Mouse (Mus musculus) embryonic facial prominence, embryonic 13.5 days (tissue): ENCODE measurements around the gene Gm4070. TPM values are rescaled to one million over a fixed set of nuclear protein-coding genes. Genes with fewer than 3 reads are reported as not detected.
"Not testable (repeated sequence)": the region's sequence is repeated elsewhere in the genome, so short reads cannot be mapped to it uniquely, and the experiment has no call there.

ENCODE experiments used
- ATAC-seq: fragments of 200-750 bp; cut with Nextera tagmentation; 2 replicates; pipeline ENCODE4 v1.8.0; 2017; ENCODE audit warnings: low read depth; ENCODE audit not compliant: insufficient number of reproducible peaks, insufficient read depth, low FRiP score, low TSS enrichment
- H3K27ac ChIP-seq: fragments of 300-500 bp; sonication (generic); 2 replicates; pipeline ENCODE4 v1.5.1; 2015; ENCODE audit warnings: moderate library complexity, mild to moderate bottlenecking, inconsistent platforms
- H3K27me3 ChIP-seq: fragments of 300-500 bp; sonication (generic); 2 replicates; pipeline ENCODE4 v1.6.1; 2015; ENCODE audit warnings: mild to moderate bottlenecking, inconsistent platforms
- H3K36me3 ChIP-seq: fragments of 300-500 bp; sonication (generic); 2 replicates; pipeline ENCODE4 v1.6.1; 2015; ENCODE audit warnings: mild to moderate bottlenecking, inconsistent platforms
- H3K4me1 ChIP-seq: fragments of 300-500 bp; sonication (generic); 2 replicates; pipeline ENCODE4 v1.6.1; 2015; ENCODE audit warnings: inconsistent platforms
- H3K4me2 ChIP-seq: fragments of 300-500 bp; sonication (generic); 2 replicates; pipeline ENCODE4 v1.6.1; 2015; ENCODE audit warnings: moderate library complexity, mild to moderate bottlenecking, inconsistent platforms
- H3K4me3 ChIP-seq: fragments of 300-500 bp; sonication (generic); 2 replicates; pipeline ENCODE4 v1.5.1; 2015; ENCODE audit warnings: mild to moderate bottlenecking, inconsistent platforms
- H3K9ac ChIP-seq: fragments of 300-500 bp; sonication (generic); 2 replicates; pipeline ENCODE4 v1.6.1; 2015; ENCODE audit warnings: mild to moderate bottlenecking, inconsistent platforms
- H3K9me3 ChIP-seq: fragments of 300-500 bp; sonication (generic); 2 replicates; pipeline ENCODE4 v1.6.1; 2016; ENCODE audit warnings: inconsistent platforms
- WGBS: fragments of 180-500 bp; shearing (Covaris S2); methylation state at CpG from one replicate; pipeline ENCODE4 v1.1.7; 2015; ENCODE audit warnings: mixed read lengths; 5-methylcytosine and 5-hydroxymethylcytosine counted together
- polyA plus RNA-seq: library from polyadenylated mRNA; unstranded; fragments of >200 nt; fragmentation: Nextera tagmentation; extraction: Ambion mirVana; gene quantifications from 2 replicates; pipeline ENCODE4 v1.2.1, GENCODE M21; 2015

Gm4070 gene
- polyA plus RNA-seq: not detected in 2 replicates

- not testable (repeated sequence) for ATAC-seq, H3K27me3 ChIP-seq, H3K4me3 ChIP-seq, H3K4me2 ChIP-seq, H3K9me3 ChIP-seq, H3K4me1 ChIP-seq, H3K27ac ChIP-seq, H3K36me3 ChIP-seq, H3K9ac ChIP-seq
- WGBS: 68% methylated on average over 1 of the region's 1 CpGs
Observed at GRCm38 (mm10) chr7:105953812-105954211, at the start of gene Gm4070. Gm4070 (minus strand) TSS chr7:105953967.

DNA sequence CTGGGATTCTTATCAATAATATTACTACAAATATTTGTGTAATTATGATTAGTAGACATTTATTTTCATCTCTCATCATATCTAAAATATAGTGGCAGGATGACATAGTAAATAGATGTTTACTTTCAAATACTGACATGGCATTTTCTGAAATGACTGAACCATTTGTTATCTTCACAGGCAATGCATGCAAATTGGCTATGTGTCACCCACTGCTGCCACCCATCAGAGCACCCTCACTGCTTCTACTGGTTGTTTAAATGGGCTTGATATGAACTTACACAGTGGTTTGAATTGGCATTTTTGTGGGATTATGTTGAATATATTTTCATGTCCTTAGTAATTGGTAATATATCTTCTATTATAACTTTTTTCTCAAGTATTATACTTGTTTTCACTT, 773 bp upstream of the Gm4070 start:
- ATAC-seq, H3K36me3 ChIP-seq, H3K4me3 ChIP-seq, H3K27ac ChIP-seq, H3K27me3 ChIP-seq, H3K9ac ChIP-seq, H3K4me1 ChIP-seq, H3K4me2 ChIP-seq, H3K9me3 ChIP-seq: not testable (repeated sequence)

- not testable (repeated sequence) for H3K36me3 ChIP-seq, H3K4me1 ChIP-seq, ATAC-seq, H3K9ac ChIP-seq, H3K4me2 ChIP-seq, H3K9me3 ChIP-seq, H3K27ac ChIP-seq, H3K27me3 ChIP-seq, H3K4me3 ChIP-seq
- WGBS: no CpG with 5 or more reads among the region's 5 CpGs
Observed at GRCm38 (mm10) chr7:105952408-105952807, 1.4 kb downstream of the Gm4070 start.

- not testable (repeated sequence) for ATAC-seq, H3K27ac ChIP-seq
- WGBS: 100% methylated on average over 1 of the region's 3 CpGs
Observed at GRCm38 (mm10) chr7:105945238-105945637, 8.5 kb downstream of the Gm4070 start.

GRCm38 (mm10) chr7:105932132-105932531, 21.6 kb downstream of the Gm4070 start:
- H3K9me3 ChIP-seq, ATAC-seq, H3K27ac ChIP-seq, H3K4me1 ChIP-seq, H3K4me3 ChIP-seq, H3K9ac ChIP-seq, H3K27me3 ChIP-seq, H3K36me3 ChIP-seq, H3K4me2 ChIP-seq: not testable (repeated sequence)
- no CpG with 5 or more reads among the region's 1 CpGs for WGBS

More at GRCm38 (mm10) chr7:105945238-105945637, 8.5 kb downstream of the Gm4070 start:
- H3K4me2 ChIP-seq, H3K36me3 ChIP-seq, H3K4me1 ChIP-seq, H3K9me3 ChIP-seq, H3K27me3 ChIP-seq, H3K9ac ChIP-seq, H3K4me3 ChIP-seq: not testable (repeated sequence)

GRCm38 (mm10) chr7:105883588-105884336, 70.0 kb downstream of the Gm4070 start:
- not testable (repeated sequence) for H3K9ac ChIP-seq, H3K4me1 ChIP-seq, H3K4me3 ChIP-seq, H3K9me3 ChIP-seq, H3K36me3 ChIP-seq, H3K27me3 ChIP-seq, H3K27ac ChIP-seq, ATAC-seq, H3K4me2 ChIP-seq
- 100% methylated on average over 1 of the region's 2 CpGs for WGBS

GRCm38 (mm10) chr7:105879717-105880484, 73.9 kb downstream of the Gm4070 start:
- 92% methylated on average over 1 of the region's 2 CpGs for WGBS
- H3K9me3 ChIP-seq, H3K36me3 ChIP-seq, H3K4me1 ChIP-seq, H3K27ac ChIP-seq, H3K9ac ChIP-seq, H3K27me3 ChIP-seq, H3K4me3 ChIP-seq, ATAC-seq, H3K4me2 ChIP-seq: not testable (repeated sequence)

DNA sequence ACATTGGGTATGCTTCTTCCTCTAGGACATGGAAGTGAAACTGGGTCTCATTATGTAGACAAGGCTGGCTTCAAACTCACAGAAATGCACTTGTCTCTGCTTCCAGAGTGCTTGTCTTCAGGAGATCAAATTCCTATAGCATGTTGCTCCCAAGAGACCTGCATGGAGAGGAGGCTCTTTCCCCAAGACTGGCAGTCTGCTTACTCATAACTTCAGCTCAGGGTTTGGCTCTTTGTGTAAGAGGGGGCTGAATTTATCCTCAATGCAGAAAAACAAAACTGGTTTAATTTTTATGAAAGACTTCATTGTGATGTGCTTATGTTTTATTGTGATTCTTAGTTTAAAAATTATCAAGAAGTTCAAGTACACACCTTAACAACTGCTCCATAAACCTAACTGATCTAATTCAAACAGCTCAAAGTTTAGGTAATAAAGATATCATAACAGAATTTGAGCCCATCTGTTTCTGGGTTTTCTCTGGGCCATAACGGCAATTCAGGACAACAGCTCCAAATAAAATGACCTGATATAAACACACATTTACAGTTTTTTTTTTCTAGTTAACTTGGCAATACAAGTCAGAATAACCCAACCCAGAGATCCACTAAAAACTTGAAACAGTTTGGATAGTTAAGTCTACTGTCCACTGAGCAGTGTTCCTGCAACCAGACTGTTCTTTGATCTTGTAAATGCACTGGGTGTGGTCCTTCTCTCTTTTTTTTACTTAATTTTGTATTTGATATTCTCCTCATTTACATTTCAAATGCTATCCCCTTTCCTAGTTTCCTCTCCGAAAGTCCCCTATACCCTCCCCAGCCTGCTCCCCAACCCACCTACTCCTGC, 97.8 kb downstream of the Gm4070 start:
- no CpG with 5 or more reads among the region's 2 CpGs for WGBS
- not testable (repeated sequence) for H3K9me3 ChIP-seq, H3K36me3 ChIP-seq, H3K27me3 ChIP-seq, H3K27ac ChIP-seq, H3K4me3 ChIP-seq, ATAC-seq, H3K4me1 ChIP-seq, H3K4me2 ChIP-seq, H3K9ac ChIP-seq

Other genes starting within 250 kb of the Gm4070 start
- gene Ilk, start 217.4 kb downstream of the Gm4070 start, polyA plus RNA-seq: 253 and 273 TPM in 2 replicates
- gene Rrp8, start 216.6 kb downstream of the Gm4070 start, polyA plus RNA-seq: 43.4 and 48.9 TPM in 2 replicates
- gene Taf10, start 209.6 kb downstream of the Gm4070 start, polyA plus RNA-seq: 126 and 137 TPM in 2 replicates
- 44.0 and 45.8 TPM in 2 replicates for gene Tpp1, start 201.7 kb downstream of the Gm4070 start, polyA plus RNA-seq
- gene Dchs1, start 166.3 kb downstream of the Gm4070 start, polyA plus RNA-seq: 21.0 and 21.5 TPM in 2 replicates
- 321 and 381 TPM in 2 replicates for gene Mrpl17, start 142.9 kb downstream of the Gm4070 start, polyA plus RNA-seq